Mouse (Mus musculus) midbrain, embryonic 15.5 days (tissue): ENCODE data around the gene Copz2. TPM values are rescaled to one million over a fixed set of nuclear protein-coding genes. Genes with fewer than 3 reads are reported as not detected.
A peak's percentile ranks its signal among the peaks of the same experiment; 100 is the strongest.
"Not testable (repeated sequence)": the region's sequence is repeated elsewhere in the genome, so short reads cannot be mapped to it uniquely, and the experiment has no call there.

Source experiments
- ATAC-seq: fragments of 200-750 bp; cut with Nextera tagmentation; replicated peaks from 2 replicates; pipeline ENCODE4 v1.8.0; 2017; ENCODE audit warnings: moderate TSS enrichment
- H3K27ac ChIP-seq: fragments of 300-500 bp; sonication (generic); 2 replicates; pipeline ENCODE4 v1.5.1; 2015; ENCODE audit warnings: mild to moderate bottlenecking, inconsistent platforms
- H3K27me3 ChIP-seq: fragments of 300-500 bp; sonication (generic); replicated peaks from 2 replicates; pipeline ENCODE4 v1.6.1; 2015; ENCODE audit warnings: inconsistent platforms
- H3K36me3 ChIP-seq: fragments of 300-500 bp; sonication (generic); replicated peaks from 2 replicates; pipeline ENCODE4 v1.6.1; 2015; ENCODE audit warnings: inconsistent platforms
- H3K4me1 ChIP-seq: fragments of 300-500 bp; sonication (generic); 2 replicates; pipeline ENCODE4 v1.6.1; 2015; ENCODE audit warnings: inconsistent platforms
- H3K4me2 ChIP-seq: fragments of 300-500 bp; sonication (generic); 2 replicates; pipeline ENCODE4 v1.6.1; 2015; ENCODE audit warnings: inconsistent platforms, mild to moderate bottlenecking, moderate library complexity
- H3K4me3 ChIP-seq: fragments of 300-500 bp; sonication (generic); 2 replicates; pipeline ENCODE4 v1.5.1; 2015; ENCODE audit warnings: mild to moderate bottlenecking, inconsistent platforms
- H3K9ac ChIP-seq: fragments of 300-500 bp; sonication (generic); 2 replicates; pipeline ENCODE4 v1.6.1; 2015; ENCODE audit warnings: mild to moderate bottlenecking, inconsistent platforms
- H3K9me3 ChIP-seq: fragments of 300-500 bp; sonication (generic); 2 replicates; pipeline ENCODE4 v1.6.1; 2016; ENCODE audit warnings: inconsistent platforms
- WGBS: fragments of 180-500 bp; shearing (Covaris S2); methylation state at CpG from one replicate; pipeline ENCODE4 v1.1.7; 2015; ENCODE audit warnings: mixed read lengths; 5-methylcytosine and 5-hydroxymethylcytosine counted together
- polyA plus RNA-seq: library from polyadenylated mRNA; unstranded; fragments of >200 nt; fragmentation: Nextera tagmentation; extraction: Ambion mirVana; gene quantifications from 2 replicates; pipeline ENCODE4 v1.2.1, GENCODE M21; 2015

Gene Copz2
- polyA plus RNA-seq, 1 experiment from 2014 or later, result 19.9 TPM

GRCm38 (mm10) chr11:96849145-96849544, 525 bp upstream of the Copz2 start:
- H3K27ac ChIP-seq, ATAC-seq, H3K9ac ChIP-seq, H3K4me2 ChIP-seq, H3K4me3 ChIP-seq, H3K36me3 ChIP-seq, H3K9me3 ChIP-seq: not testable (repeated sequence)
- Histone ChIP-seq H3K4me1 (peaks cover 11% of the 10 kb centered on the region), H3K27me3 (0 out of 2 replicates have a peak, but pooled peaks cover 14% of the 10 kb centered on the region)
- 68% methylated on average over 5 of the region's 5 CpGs for WGBS

GRCm38 (mm10) chr11:96857446-96857845, 7.8 kb downstream of the Copz2 start:
- Histone ChIP-seq H3K36me3 (no peaks in the 10 kb centered on the region), H3K4me2 (no peak overlapping the region), H3K4me3 (no peak overlapping the region), H3K9ac (no peak overlapping the region), H3K9me3 (no peaks in the 10 kb centered on the region), H3K27ac (no peak overlapping the region), H3K4me1 (peaks cover 15% of the 10 kb centered on the region), H3K27me3 (no peaks in the 10 kb centered on the region)
- WGBS, result 86% methylated on average over 5 of the region's 5 CpGs
- no peak for ATAC-seq

- H3K9me3 ChIP-seq, result no peaks in the 10 kb centered on the region
- WGBS, result 83% methylated on average over 4 of the region's 4 CpGs
- H3K36me3 ChIP-seq, result no peaks in the 10 kb centered on the region
- peaks cover 30% of the 10 kb centered on the region for H3K4me1 ChIP-seq
- no peak overlapping the region for H3K27ac ChIP-seq
- H3K4me3 ChIP-seq, result no peak overlapping the region
- H3K4me2 ChIP-seq, result no peak overlapping the region
- ATAC-seq, result no peak
- H3K9ac ChIP-seq, result no peak overlapping the region
- H3K27me3 ChIP-seq, result no peaks in the 10 kb centered on the region
These were observed 10.0 kb downstream of the Copz2 start for GRCm38 (mm10) chr11:96859635-96860034.

- ATAC-seq, result no peak
- no peak overlapping the region for H3K4me2 ChIP-seq
- no peak overlapping the region for H3K27ac ChIP-seq
- 7% methylated on average over 8 of the region's 8 CpGs for WGBS
- peaks cover 30% of the 10 kb centered on the region for H3K4me1 ChIP-seq
- no peaks in the 10 kb centered on the region for H3K36me3 ChIP-seq
- H3K9me3 ChIP-seq, result no peaks in the 10 kb centered on the region
- H3K4me3 ChIP-seq, result no peak overlapping the region
- H3K27me3 ChIP-seq, result no peaks in the 10 kb centered on the region
- no peak overlapping the region for H3K9ac ChIP-seq
These were observed 10.9 kb downstream of the Copz2 start for GRCm38 (mm10) chr11:96860564-96860963.

- 2% methylated on average over 20 of the region's 20 CpGs for WGBS
- peak overlapping the region; percentile 93 for H3K4me2 ChIP-seq
- peak overlapping the region; percentile 33 for H3K9ac ChIP-seq
- H3K4me3 ChIP-seq, result peak overlapping the region; percentile 46
- peaks cover 30% of the 10 kb centered on the region for H3K4me1 ChIP-seq
- peak; percentile 48; the same call in 1 of the 2 replicates for ATAC-seq
- H3K27me3 ChIP-seq, result no peaks in the 10 kb centered on the region
- no peaks in the 10 kb centered on the region for H3K36me3 ChIP-seq
- no peak overlapping the region for H3K27ac ChIP-seq
- no peaks in the 10 kb centered on the region for H3K9me3 ChIP-seq
These were observed 11.8 kb downstream of the Copz2 start for GRCm38 (mm10) chr11:96861446-96861845.

GRCm38 (mm10) chr11:96861878-96862289, 12.2 kb downstream of the Copz2 start:
- Histone ChIP-seq H3K27ac (no peak overlapping the region), H3K4me2 (peak overlapping the region; percentile 93), H3K36me3 (no peaks in the 10 kb centered on the region), H3K9ac (peak overlapping the region; percentile 33), H3K4me3 (peak overlapping the region; percentile 46), H3K9me3 (no peaks in the 10 kb centered on the region), H3K27me3 (no peaks in the 10 kb centered on the region), H3K4me1 (peaks cover 30% of the 10 kb centered on the region)
- ATAC-seq, result peak; percentile 92
- under 1% methylated on average over 31 of the region's 31 CpGs for WGBS

- H3K4me1 ChIP-seq, result peaks cover 30% of the 10 kb centered on the region
- peak overlapping the region; percentile 46; the same call in 1 of the 2 replicates for H3K4me3 ChIP-seq
- 0 out of 2 replicates have a peak, but pooled peaks have one; percentile 13 for ATAC-seq
- 57% methylated on average over 12 of the region's 12 CpGs for WGBS
- H3K9me3 ChIP-seq, result no peaks in the 10 kb centered on the region
- H3K4me2 ChIP-seq, result peak overlapping the region; percentile 93
- H3K27me3 ChIP-seq, result no peaks in the 10 kb centered on the region
- H3K27ac ChIP-seq, result peak overlapping the region; percentile 48; the same call in 1 of the 2 replicates
- no peaks in the 10 kb centered on the region for H3K36me3 ChIP-seq
- H3K9ac ChIP-seq, result no peak overlapping the region
These were observed 12.9 kb downstream of the Copz2 start for GRCm38 (mm10) chr11:96862534-96862933.

GRCm38 (mm10) chr11:96863206-96863995, 13.7 kb downstream of the Copz2 start:
- no peak overlapping the region for H3K4me3 ChIP-seq
- no peak overlapping the region for H3K27ac ChIP-seq
- no peak overlapping the region for H3K9ac ChIP-seq
- ATAC-seq, result no peak
- H3K4me1 ChIP-seq, result peaks cover 30% of the 10 kb centered on the region
- H3K9me3 ChIP-seq, result no peaks in the 10 kb centered on the region
- peak overlapping the region; percentile 31 for H3K4me2 ChIP-seq
- no peaks in the 10 kb centered on the region for H3K27me3 ChIP-seq
- H3K36me3 ChIP-seq, result no peaks in the 10 kb centered on the region
- WGBS, result 17% methylated on average over 25 of the region's 26 CpGs

- H3K36me3 ChIP-seq, result no peaks in the 10 kb centered on the region
- H3K9me3 ChIP-seq, result no peaks in the 10 kb centered on the region
- no peak overlapping the region for H3K9ac ChIP-seq
These were observed 17.5 kb downstream of the Copz2 start for GRCm38 (mm10) chr11:96867149-96867548.

GRCm38 (mm10) chr11:96872441-96873379, 23.0 kb downstream of the Copz2 start:
- no peaks in the 10 kb centered on the region for H3K9me3 ChIP-seq
- H3K36me3 ChIP-seq, result no peaks in the 10 kb centered on the region
- ATAC-seq, result peak; percentile 3; the same call in 1 of the 2 replicates
- WGBS, result 2% methylated on average over 24 of the region's 24 CpGs
- peak overlapping the region; percentile 30 for H3K4me2 ChIP-seq
- H3K4me1 ChIP-seq, result peaks cover 56% of the 10 kb centered on the region
- H3K4me3 ChIP-seq, result no peak overlapping the region
- H3K9ac ChIP-seq, result peak overlapping the region; percentile 11; the same call in 1 of the 2 replicates
- H3K27me3 ChIP-seq, result no peaks in the 10 kb centered on the region
- H3K27ac ChIP-seq, result peak overlapping the region; percentile 99

More at GRCm38 (mm10) chr11:96867149-96867548, 17.5 kb downstream of the Copz2 start:
- H3K4me3 ChIP-seq, result no peak overlapping the region
- H3K4me2 ChIP-seq, result no peak overlapping the region
- H3K27me3 ChIP-seq, result no peaks in the 10 kb centered on the region
- 6% methylated on average over 5 of the region's 5 CpGs for WGBS
- ATAC-seq, result 0 out of 2 replicates have a peak, but pooled peaks have one; percentile 28
- H3K27ac ChIP-seq, result no peak overlapping the region
- peaks cover 19% of the 10 kb centered on the region for H3K4me1 ChIP-seq

GRCm38 (mm10) chr11:96873601-96874140, 24.0 kb downstream of the Copz2 start:
- no peaks in the 10 kb centered on the region for H3K36me3 ChIP-seq
- H3K27me3 ChIP-seq, result no peaks in the 10 kb centered on the region
- H3K4me3 ChIP-seq, result no peak overlapping the region
- peak overlapping the region; percentile 10; the same call in 1 of the 2 replicates for H3K9ac ChIP-seq
- 0 out of 2 replicates have a peak overlapping the region, but pooled peaks have one; percentile 0 for H3K4me2 ChIP-seq
- ATAC-seq, result no peak
- no peaks in the 10 kb centered on the region for H3K9me3 ChIP-seq
- peak overlapping the region; percentile 99 for H3K27ac ChIP-seq
- WGBS, result 4% methylated on average over 11 of the region's 11 CpGs
- peaks cover 65% of the 10 kb centered on the region for H3K4me1 ChIP-seq
